Mouse (Mus musculus): ENCODE measurements around the gene Id2.

The Id2 gene

DNA sequence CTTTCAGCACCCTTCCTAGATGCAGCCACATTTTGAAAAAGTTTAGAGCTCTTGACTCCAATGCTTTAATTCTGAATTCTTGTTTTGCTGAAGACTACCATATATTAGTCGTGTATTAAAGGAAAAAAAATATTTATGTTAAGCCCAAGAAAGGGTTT lies at the start of gene Id2:
Gene Id2 (minus strand): TSS at position 89 of the 158 bp plus-strand sequence.
- DNase-seq (ENCODE audit: low spot score) = no peak

DNA sequence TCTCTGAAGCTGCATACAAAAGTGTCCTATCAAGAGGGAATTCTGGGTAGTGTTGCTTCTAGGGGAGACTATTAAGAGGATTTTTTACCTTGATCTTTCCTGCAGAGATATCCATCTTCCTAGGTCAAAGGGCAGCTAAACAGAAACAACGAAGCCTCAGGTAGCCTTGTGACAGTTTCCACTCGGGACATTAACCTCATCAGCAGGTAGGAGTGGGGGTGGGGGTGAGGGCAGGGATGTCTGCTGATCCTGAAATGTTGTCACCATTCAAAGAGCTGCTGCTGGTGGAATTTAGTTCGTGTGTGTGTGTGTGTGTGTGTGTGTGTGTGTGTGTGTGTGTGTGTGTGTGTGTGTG lies 48.4 kb upstream of the Id2 start:
- DNase-seq (ENCODE audit: low spot score) = no peak

DNA sequence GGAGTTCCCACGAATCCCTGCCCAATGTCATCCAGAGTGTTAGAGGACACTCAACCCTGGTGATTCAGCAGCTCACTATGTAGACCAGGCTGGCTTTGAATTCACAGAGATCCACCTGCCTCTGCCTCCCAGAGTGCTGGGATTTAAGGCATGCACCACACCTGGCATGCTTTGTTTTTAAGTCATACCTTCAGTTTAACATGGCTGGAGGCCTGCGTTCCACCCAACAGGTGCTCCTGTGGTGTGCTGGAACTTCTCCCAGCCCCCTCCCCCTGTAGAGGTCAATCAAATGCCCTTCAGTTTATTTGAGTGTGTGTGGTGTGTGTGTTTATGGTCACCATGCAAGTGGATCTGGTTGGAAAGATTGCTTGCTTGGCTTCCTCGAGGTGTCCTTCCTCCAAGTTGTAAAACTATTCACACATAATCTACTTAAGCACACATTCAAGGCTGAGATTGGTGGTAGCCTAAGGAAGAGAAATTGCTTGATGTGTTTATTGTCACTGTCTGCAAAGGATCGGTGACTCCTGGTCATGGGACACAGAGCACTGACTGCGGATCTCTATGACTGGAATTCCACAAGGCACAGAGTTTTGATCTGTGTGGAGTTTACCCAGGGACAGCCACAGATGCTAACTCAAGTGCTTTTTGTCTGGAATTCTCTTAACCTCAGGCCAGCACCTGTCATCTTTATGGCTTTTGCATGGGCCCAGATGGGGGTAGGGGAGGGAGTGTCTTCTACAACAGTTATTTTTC lies 47.8 kb upstream of the Id2 start:
- DNase-seq (ENCODE audit: low spot score) = no peak

DNA sequence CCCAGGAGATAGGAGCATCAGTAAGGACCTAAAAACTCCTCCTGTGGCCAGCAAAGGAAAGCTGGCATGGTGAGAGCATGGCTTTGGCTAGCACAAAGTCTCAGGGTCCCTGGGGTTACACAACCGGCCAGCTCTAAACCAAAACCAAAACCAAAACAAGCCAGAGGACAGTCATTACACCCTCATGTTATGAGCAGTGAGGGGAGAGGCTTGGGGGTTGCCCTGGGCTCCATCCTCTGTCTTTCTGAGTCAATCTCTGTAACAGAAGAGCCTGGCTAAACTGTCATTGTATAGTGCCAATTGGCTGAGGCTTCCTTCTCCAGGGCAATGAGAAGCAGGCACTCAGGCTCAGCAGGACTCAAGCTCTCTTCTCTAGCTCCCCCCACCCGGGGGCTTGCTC lies 46.6 kb upstream of the Id2 start:
- no peak for DNase-seq (ENCODE audit: low spot score)

DNA sequence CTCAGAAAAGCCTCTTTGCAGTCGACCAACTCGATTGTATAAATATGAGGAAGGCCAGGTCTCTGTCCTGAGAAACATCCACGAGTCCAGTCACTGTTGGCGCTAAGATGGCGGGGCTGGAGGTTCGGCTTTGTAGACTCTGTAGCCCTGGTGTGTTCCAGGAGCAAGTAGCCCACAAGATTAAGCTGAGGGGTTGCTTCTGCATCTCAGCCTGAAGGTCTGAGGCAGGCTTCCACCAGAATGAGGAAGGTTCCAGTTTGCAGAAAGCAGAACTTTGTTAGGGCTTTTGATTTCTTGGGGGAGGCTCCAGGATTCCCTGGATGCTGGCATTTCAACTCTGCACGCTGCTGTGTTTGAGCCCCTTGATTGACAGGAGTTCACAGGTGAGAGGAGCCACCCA lies 45.3 kb upstream of the Id2 start:
- no peak for DNase-seq (ENCODE audit: low spot score)

DNA sequence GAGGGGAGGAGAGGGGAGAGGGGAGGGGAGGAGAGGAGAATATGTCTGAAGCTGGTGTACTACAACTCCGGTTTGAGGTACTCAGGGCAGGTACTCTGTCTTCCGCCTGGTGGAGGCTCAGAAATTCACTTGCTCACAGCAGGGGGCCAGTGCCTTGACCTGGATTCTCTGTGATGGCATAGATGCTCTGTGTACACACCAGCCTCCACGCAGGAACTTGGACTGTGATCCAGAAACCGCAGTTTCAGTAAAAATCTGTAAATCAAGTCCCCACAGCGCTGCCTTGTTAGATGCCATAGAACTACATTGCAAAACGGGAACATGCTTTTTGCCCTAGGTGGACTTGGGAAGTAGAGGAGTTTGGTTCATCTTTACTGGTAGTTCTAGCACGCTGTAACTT lies 44.4 kb upstream of the Id2 start:
- no peak for DNase-seq (ENCODE audit: low spot score)

DNA sequence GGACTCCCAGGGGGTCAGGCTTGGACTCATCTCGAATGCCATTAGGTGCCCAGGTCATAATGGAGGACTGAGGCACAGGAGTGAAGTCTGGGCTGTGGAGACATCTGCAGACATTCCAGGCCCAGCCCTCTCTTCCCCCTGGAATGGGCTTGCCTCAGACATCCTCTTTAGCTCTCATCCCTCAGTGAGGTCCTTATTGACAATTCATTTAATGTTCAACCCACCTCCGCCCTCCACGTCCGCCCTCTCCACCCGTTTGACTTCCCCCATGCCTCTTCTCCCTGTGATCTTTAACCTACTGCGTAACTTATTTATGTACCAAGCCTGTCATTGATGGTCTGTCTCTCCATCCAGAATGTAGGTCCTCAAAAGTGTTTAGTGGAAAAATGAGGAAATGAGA lies 43.2 kb upstream of the Id2 start:
- no peak for DNase-seq (ENCODE audit: low spot score)

DNA sequence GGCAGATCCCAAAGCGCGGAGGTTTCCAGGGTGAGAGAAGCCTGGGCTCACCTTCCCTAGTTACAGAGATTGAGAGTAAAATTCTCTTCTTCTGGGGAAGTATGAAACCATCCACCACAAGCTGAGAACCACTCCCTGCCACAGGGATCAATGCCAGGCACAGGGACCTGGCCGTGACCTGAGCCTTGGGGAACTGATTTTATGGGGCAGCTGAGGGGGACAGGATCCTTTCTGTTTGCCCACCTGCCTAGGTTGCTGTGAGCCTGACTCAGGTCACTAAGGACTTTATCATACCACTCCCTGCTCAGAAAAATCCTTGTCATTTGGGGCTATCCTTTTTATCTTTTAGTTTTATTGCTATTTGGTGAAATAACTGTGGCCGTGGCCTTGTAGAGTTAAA lies 41.7 kb upstream of the Id2 start:
- DNase-seq (ENCODE audit: low spot score) = no peak

DNA sequence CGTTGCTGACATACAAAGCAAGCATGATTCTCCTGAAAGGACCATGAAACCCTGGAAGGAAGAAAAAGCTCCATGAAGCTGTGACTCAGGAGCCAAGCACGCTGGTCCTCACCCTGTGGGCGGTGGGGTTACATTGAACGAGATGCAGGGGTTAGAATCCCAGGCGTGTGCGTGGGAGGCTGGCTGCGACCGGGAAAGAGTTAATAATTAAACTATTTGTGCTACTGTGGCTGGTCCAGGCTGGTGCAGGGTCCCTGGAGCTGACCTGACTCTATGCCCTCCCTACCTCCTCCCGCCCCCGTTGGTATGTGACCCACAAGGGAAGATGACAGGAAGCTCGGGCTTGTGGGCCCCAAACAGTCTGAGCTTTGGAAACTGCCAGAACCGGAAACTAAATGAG lies 35.1 kb upstream of the Id2 start:
- no peak for DNase-seq (ENCODE audit: low spot score)

DNA sequence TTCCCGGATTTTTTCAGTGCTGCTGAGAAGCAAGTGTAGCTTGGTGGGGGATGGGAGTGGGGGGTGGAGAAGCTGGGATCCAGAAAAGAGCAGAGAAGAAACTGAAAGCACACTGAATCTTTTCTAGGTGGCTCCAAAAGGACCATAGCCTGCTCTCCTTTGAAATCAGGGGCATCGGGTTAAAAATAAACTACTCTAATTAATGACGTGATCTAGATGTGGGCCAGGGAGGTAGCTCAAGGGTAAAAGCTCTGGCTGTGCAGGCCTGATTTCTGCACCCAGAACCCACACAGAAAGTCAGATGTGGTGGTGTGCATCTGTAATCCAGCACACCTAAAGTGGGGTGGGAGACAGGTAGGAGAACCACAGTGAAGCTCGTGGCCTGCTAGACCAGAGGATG lies 30.7 kb upstream of the Id2 start:
- no peak for DNase-seq (ENCODE audit: low spot score)

DNA sequence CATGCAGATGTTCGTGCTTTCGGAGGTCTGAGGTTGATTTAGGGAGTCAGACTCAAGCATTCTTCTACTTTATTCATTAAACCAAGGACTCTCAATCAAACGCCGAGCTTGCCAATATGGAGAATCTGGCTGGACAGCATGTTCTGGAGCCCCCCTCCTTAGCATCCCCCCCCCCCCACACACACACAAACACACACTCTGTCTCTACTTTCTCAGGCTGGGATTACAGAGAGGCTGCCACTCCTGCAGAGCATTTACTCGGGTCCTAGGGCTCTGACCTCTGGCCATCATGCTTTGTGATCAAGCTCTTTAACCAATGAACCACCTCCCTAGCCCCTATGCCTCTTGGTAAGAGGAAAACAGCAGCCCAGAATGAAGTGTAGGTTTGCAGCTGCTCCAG lies 29.3 kb upstream of the Id2 start:
- no peak for DNase-seq (ENCODE audit: low spot score)

DNA sequence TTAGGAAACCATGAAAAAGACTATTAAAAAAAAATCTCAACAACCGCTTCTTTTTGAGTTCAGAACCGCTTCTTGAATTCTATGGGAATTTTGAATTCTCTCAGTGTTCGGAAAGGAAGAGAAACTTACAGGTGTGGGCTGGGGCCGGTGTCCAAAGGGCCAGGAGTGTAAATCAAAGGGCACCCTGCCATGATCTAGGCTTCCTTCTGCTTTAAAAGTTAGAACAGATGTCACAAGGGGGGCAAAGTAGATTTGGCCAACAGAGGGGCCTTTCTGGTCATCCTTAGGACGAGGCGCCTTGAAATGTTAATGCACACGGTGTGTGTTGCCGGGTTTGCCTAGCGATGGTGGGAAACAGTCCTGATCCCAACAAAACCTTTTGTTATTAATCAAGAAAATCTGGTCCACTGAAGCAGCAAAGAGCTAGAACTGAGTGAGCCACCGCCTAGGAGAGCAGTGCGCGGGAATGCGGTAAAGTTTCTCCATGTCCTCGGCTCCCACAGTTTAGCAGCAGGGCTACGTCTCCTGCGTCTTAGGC lies 28.4 kb upstream of the Id2 start:
- no peak for DNase-seq (ENCODE audit: low spot score)

DNA sequence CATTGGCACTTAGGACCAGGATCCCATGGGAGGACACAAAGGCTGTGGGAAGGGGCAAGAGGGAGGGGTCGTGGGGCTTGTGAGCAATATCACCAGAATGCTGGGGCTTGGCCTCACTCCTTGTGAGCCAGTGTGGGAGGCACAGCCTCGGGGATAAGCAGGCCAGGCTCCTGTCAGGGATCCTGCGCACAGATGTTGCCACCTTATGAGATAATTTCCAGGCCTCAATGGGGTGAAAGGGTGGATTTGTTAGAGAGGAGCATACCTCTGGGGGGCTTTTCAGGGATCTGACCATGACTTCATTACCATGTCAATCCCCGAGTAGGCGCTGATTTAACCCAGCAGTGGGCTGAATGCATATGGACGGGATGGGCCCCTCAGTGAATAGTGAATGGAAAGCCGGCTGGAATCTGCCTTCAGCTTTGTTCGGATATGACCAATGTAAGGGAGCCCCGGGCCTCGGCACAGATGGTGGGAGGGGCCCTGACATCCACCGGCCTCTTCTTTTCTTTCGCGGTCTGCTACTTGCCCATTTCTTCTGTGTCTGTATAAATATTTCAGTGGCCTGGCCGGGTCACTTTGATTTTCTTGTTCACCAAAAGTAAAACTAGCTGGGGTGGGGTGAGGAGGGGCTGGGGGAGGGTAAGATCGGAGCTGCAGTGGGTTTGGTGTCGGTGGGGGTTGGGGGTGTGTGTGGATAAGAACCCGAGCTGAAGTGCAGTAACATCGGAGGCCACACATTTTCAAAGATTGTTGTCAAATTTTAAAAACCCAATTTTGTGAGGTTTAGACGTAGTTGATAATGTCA lies 27.7 kb upstream of the Id2 start:
- no peak for DNase-seq (ENCODE audit: low spot score)

DNA sequence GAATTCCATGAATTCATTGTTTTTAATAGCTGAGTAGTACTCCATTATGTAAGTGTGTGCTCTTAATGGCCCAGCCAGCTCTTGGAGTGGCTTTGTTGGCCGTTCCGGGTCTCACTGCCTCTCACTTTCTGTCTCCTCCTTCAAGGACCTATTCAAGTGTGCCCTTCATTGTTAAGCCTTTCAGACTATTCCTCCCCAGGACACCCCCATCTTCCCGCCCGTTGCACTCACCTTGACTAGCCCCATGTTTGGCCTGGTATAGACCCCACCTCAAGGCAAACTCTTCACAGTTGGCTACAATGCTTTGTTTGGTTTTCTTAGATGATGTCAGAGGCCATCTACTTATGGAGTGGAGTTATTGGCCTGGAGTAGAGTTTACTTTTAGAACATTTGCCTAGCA lies 23.8 kb upstream of the Id2 start:
- no peak for DNase-seq (ENCODE audit: low spot score)

DNA sequence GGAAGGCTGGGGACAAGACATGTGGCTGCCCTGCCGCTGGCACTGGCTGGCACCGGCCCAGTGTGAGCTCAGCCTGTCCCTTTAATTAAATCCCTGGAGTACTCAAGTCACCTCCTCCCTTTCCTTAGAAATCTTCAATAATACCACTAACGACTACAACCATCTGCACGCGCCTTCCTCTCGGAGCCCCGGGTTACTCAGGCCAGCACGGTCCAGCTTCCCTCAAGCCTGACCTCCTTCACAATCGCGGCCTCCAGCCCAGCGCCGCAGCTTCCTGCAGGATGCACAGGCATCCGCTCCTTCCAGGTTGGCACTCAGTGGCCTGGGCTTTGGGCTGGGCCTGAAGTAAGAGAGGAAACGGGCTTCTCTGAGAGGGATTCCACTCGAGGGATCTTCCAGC lies 22.3 kb upstream of the Id2 start:
- no peak for DNase-seq (ENCODE audit: low spot score)

DNA sequence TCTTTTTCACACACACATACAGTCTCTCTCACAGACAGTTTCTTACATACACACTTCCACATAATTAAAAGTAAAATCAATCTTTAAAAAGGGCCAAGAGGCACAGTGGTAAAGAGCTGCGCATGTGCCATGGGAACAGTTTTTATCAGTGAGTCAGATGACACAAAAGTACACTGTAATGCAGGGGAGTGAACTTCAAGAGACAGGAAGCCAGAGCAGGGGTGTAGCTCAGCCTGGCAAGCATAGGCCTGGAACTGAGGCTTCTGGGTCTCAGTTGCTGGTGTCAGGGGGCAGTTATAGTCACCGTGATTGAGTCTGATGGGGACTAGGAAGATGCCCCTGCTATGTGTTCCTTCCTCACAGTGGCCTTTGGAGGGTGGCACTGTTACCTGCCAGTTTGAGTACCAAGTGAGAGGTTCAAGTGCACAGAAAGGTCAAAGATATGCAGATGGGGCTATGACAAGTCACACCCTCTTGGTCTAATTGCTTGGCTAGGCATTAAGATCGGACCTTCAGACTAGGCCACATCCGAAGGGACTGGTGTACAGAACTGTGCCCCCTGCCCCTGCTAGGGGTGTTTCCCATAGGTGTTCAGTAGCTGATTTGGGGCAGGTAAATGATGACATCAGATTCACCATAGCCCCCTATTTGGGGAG lies 21.0 kb upstream of the Id2 start:
- DNase-seq (ENCODE audit: low spot score) = no peak

DNA sequence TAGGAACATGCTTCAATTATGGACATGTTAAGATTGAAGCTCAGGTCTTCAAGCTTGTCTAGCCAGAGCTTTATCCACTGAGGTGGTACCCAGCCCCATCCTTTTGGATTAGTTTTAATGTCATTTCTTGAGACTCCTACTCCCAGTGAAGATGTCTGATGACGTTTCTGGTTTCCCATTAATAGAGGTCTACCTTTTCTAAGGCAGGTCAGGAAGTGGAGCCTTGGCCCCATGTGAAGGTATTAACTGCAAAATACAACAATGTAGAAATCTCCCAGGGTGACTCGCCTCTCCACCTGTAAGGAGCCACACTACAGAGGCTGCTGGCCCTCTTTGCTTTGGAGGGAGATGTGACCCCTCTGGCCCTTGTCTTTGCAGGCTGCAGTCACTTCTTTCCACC lies 19.2 kb upstream of the Id2 start:
- DNase-seq (ENCODE audit: low spot score) = no peak

DNA sequence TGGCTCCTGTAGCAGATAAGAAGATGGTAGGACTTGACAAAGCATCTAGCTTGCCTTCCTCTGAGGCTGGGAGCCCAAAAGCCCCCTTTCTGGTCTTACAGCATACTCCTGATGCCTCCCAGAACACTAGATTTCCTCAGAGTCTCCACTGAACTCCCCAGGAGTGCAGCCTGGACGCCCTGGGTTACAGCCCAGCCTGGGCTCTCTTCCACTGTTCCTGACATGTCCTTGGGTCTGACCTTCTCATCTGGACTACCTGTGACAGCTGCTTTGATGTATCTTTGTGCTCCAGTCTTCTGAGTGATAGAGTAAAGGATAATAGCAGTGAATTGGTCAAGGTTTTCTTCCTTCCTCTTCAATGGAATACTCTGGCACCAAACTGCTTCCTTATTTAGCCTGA lies 17.5 kb upstream of the Id2 start:
- DNase-seq (ENCODE audit: low spot score) = no peak

DNA sequence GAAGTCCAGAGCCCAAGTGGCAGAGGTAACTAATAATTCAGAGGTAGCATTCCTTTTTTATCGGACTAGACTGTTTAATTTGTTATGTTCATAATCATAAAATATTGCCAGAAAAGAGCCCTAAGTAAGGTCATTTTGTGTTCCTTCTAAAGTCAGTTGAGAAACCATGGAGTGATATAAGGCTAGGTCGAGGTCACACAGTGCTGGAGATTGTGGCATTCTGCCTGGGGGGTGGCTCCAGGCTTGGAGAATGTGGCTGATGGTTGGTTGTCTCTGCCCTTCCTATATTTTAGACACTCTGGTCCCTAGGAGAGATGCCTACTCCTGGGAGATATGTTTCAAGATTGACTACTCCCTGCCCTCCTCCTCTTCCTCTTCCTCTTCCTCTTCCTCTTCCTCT lies 16.4 kb upstream of the Id2 start:
- no peak for DNase-seq (ENCODE audit: low spot score)

DNA sequence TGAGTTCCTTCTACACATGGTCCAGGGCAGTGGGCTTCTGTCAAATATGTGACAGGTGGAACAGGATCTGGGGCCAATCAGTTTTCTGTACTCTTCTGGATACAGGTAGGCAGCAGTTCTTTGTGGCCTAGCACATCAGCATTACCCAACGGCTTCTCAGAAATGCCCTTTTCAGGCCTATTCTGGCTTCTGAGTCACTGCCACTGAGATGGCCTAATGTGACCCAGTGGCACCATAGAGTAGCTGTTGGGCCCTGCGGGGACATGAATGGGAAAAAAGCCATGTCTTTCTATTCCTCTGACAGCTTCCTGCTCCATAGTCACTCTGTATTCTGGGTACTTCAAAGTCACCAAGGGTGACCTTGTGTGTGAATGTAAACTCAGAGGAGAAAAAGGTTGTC lies 15.9 kb upstream of the Id2 start:
- DNase-seq (ENCODE audit: low spot score) = no peak

DNA sequence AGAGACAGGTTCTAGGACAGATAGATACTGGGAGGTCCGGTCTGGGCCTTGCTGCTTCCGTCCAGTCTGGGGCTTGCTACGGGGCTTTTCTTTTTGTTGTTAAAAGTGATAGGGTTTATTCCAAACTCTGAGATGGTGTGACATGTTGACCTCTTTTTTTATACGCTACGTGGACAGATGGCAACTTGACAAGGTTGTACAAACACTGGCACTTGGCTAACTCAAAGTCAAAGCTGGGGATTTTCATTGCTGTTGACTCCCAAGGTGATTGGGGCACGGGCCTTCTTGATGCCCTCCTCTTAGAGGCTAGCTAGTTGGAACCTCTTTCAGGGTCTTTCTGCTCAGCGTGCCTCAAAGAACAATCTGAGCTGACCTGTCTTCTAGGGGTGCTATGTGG lies 13.7 kb upstream of the Id2 start:
- no peak for DNase-seq (ENCODE audit: low spot score)

DNA sequence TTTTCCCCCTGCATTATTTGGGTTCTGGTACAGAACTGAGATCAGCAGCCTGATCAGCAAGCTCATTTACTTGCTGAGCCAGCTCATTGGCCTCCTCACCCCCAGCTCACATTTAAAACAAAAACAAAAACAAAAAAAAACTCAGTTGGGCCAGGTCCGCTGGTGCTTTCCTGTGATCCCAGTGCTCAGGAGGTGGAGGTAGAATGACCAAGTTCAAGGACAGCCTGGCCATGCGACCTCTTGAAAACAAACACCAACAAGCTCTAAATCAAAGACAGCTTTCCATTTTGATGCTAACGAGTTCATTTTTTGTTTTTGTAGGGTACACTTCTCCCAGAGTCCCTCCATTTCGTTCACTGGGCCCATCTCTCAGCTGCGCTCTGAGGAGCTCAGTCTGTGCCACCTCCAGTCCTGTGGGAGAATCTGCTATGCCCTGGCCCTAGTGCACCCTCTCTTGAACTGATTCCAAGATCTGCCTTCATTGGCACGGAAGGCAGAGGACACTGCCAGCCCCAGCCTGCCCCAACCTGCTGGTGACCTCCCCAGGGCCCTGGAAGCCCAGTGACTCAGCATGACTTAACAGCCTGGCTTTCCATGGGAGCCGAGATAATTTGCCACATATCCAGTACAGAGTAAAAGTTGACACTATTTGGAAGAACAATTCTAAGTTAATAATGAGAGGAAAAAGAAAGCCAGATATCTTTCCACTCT lies 13.2 kb upstream of the Id2 start:
- DNase-seq (ENCODE audit: low spot score) = peak; percentile 66

DNA sequence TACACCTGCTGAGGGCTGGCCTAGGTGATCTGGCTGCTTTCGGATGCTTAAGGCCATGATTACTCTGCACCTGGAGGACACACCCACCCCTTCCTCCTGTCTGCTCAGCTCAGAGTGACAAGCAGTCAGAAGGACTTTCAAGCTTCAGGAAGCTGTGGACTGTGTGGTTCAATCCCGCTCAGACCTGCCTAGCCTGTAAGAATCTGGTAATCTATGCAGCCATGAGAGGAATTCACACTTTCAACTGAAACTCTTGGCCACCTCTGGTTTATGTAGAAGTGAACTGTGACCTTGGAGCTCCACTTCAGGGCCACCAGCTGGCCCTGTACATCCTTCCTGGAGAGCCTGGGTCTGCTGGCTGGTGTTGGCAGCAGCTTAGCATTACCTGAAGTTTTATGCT lies 11.9 kb upstream of the Id2 start:
- DNase-seq (ENCODE audit: low spot score) = no peak
